Mouse (Mus musculus): ENCODE measurements around the gene Spi1.
"Not testable (repeated sequence)": the region's sequence is repeated elsewhere in the genome, so short reads cannot be mapped to it uniquely, and the experiment has no call there.

Gene Spi1

GRCm38 (mm10) chr2:91081775-91082695 is at the start of gene Spi1:
Spi1 (plus strand) TSS chr2:91082390.
- no peak for DNase-seq

- no peak for DNase-seq
These were observed 49.2 kb upstream of the Spi1 start for GRCm38 (mm10) chr2:91033000-91033399.

GRCm38 (mm10) chr2:91035385-91035784 is 46.8 kb upstream of the Spi1 start, which contains the start of gene Rapsn:
Rapsn (plus strand) TSS chr2:91035620.
- no peak for DNase-seq

GRCm38 (mm10) chr2:91041786-91042185 is 40.4 kb upstream of the Spi1 start:
- peak; percentile 37 for DNase-seq

GRCm38 (mm10) chr2:91042651-91043398 is 39.4 kb upstream of the Spi1 start:
- no peak for DNase-seq

GRCm38 (mm10) chr2:91044727-91045126 is 37.5 kb upstream of the Spi1 start:
- DNase-seq: no peak

GRCm38 (mm10) chr2:91045805-91046204 is 36.4 kb upstream of the Spi1 start:
- not testable (repeated sequence) for DNase-seq

GRCm38 (mm10) chr2:91047359-91047758 is 34.8 kb upstream of the Spi1 start:
- DNase-seq: no peak

- no peak for DNase-seq
These were observed 30.3 kb upstream of the Spi1 start for GRCm38 (mm10) chr2:91051917-91052316.

- DNase-seq: no peak
These were observed 29.4 kb upstream of the Spi1 start for GRCm38 (mm10) chr2:91052752-91053151.

- DNase-seq: no peak
These were observed 28.8 kb upstream of the Spi1 start for GRCm38 (mm10) chr2:91053181-91053933.

- DNase-seq: peak; percentile 96
These were observed 28.2 kb upstream of the Spi1 start, which contains the start of gene Psmc3 for GRCm38 (mm10) chr2:91053934-91054382. Psmc3 (plus strand) TSS chr2:91054009.

GRCm38 (mm10) chr2:91058435-91058834 is 23.8 kb upstream of the Spi1 start:
- no peak for DNase-seq

GRCm38 (mm10) chr2:91059376-91059775 is 22.8 kb upstream of the Spi1 start:
- no peak for DNase-seq

- DNase-seq: no peak
These were observed 21.4 kb upstream of the Spi1 start for GRCm38 (mm10) chr2:91060544-91061355.

- no peak for DNase-seq
These were observed 20.2 kb upstream of the Spi1 start for GRCm38 (mm10) chr2:91061849-91062481.

- DNase-seq: no peak
These were observed 19.2 kb upstream of the Spi1 start for GRCm38 (mm10) chr2:91062779-91063606.

GRCm38 (mm10) chr2:91064211-91064610 is 18.0 kb upstream of the Spi1 start:
- no peak for DNase-seq

GRCm38 (mm10) chr2:91065544-91065943 is 16.6 kb upstream of the Spi1 start:
- DNase-seq: no peak

GRCm38 (mm10) chr2:91066455-91066854 is 15.7 kb upstream of the Spi1 start:
- DNase-seq: no peak
